Mouse (Mus musculus) myocyte (in vitro differentiated cells): ENCODE data around the gene Tac1.

Experiments
- CEBPB ChIP-seq: IDR thresholded peaks from 2 replicates; pipeline ENCODE4 v1.6.1; 2011; ENCODE audit warnings: mild to moderate bottlenecking, moderate library complexity; ENCODE audit not compliant: poor library complexity, insufficient read depth, severe bottlenecking
- E2F4 ChIP-seq: IDR thresholded peaks from one replicate; pipeline ENCODE4 v1.6.1; 2011; ENCODE audit warnings: mild to moderate bottlenecking, control low read depth, moderate library complexity; ENCODE audit not compliant: insufficient read depth
- MAX ChIP-seq: IDR thresholded peaks from one replicate; pipeline ENCODE4 v1.6.1; 2011; ENCODE audit warnings: low read depth, mild to moderate bottlenecking, control low read depth
- MYOD1 ChIP-seq, 3 experiments: IDR thresholded peaks; one replicate each; pipeline ENCODE4 v1.6.1; 2011; ENCODE audit warnings: control low read depth in 2 of 3, low read depth in 2 of 3, mild to moderate bottlenecking in 2 of 3, moderate library complexity in 1 of 3; ENCODE audit not compliant: insufficient read length in 2 of 3, control insufficient read depth in 1 of 3
- MYOG ChIP-seq, 3 experiments: IDR thresholded peaks; one replicate each; pipeline ENCODE4 v1.6.1; 2011; ENCODE audit warnings: control low read depth in 2 of 3, low read depth in 2 of 3, mild to moderate bottlenecking in 2 of 3; ENCODE audit not compliant: insufficient read length in 2 of 3, control insufficient read depth in 1 of 3, insufficient read depth in 1 of 3
- POLR2A ChIP-seq: IDR thresholded peaks from one replicate; pipeline ENCODE4 v1.6.1; 2011; ENCODE audit warnings: low read depth, mild to moderate bottlenecking, control low read depth, moderate library complexity; ENCODE audit not compliant: insufficient read length
- POLR2AphosphoS2 ChIP-seq: IDR thresholded peaks from one replicate; pipeline ENCODE4 v1.6.1; 2011; ENCODE audit warnings: low read depth, control low read depth; ENCODE audit not compliant: insufficient read length
- REST ChIP-seq: IDR thresholded peaks from one replicate; pipeline ENCODE4 v1.6.1; 2011; ENCODE audit warnings: mild to moderate bottlenecking, control low read depth, moderate library complexity; ENCODE audit not compliant: insufficient read depth, insufficient read length
- SRF ChIP-seq: IDR thresholded peaks from one replicate; pipeline ENCODE4 v1.6.1; 2011; ENCODE audit warnings: low read depth; ENCODE audit not compliant: control insufficient read depth, insufficient read length
- TCF12 ChIP-seq: IDR thresholded peaks from one replicate; pipeline ENCODE4 v1.6.1; 2011; ENCODE audit warnings: mild to moderate bottlenecking, control low read depth; ENCODE audit not compliant: poor library complexity, insufficient read depth, severe bottlenecking
- TCF3 ChIP-seq: IDR thresholded peaks from one replicate; pipeline ENCODE4 v1.6.1; 2011; ENCODE audit warnings: low read depth, control low read depth; ENCODE audit not compliant: insufficient read length
- USF1 ChIP-seq: IDR thresholded peaks from one replicate; pipeline ENCODE4 v1.6.1; 2011; ENCODE audit warnings: low read depth, mild to moderate bottlenecking, control low read depth, moderate library complexity

DNA sequence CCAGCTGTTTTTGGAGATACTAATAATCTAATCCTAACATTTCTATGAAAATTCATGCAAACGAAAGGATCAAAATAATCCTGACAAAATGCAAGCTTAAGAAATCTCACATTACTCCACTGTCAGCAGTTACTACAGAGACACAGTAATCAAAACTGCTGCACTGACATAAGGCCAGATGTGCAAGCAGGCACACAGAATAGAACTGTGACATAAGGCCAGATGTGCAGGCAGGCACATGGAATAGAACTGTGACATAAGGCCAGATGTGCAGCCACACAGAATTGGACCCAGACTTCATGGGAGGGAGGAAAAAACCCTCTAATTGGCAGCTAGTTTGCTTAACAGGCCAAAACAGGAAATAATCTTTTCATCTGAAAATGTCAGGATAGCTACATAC lies 16.5 kb downstream of the Tac1 start:
- TF ChIP-seq TCF12 (no peak), MYOD1 (IDR thresholded peaks at IDR 0.05; ENCODE audit: control insufficient read depth in 1 of 3, insufficient read length in 2 of 3, low read depth in 2 of 3) (no peak), POLR2A (no peak), POLR2AphosphoS2 (no peak), TCF3 (no peak), MYOG (IDR thresholded peaks at IDR 0.05; ENCODE audit: control insufficient read depth in 1 of 3, insufficient read depth in 1 of 3, insufficient read length in 2 of 3, low read depth in 2 of 3) (no peak), E2F4 (no peak), CEBPB (no peak), USF1 (no peak), SRF (no peak), MAX (no peak), REST (no peak)
